Mouse (Mus musculus) adrenal gland, postnatal 4 days (tissue): ENCODE results near the gene Esp15. TPM values are rescaled to one million over a fixed set of nuclear protein-coding genes. Genes with fewer than 3 reads are reported as not detected.
"Not testable (repeated sequence)": the region's sequence is repeated elsewhere in the genome, so short reads cannot be mapped to it uniquely, and the experiment has no call there.

Experiments
- DNase-seq, 2 experiments: peaks; one replicate each; pipeline ENCODE4 v3.0.0; 2021 to 2022; ENCODE audit warnings: low spot score in 2 of 2, mixed read lengths in 2 of 2
- long read RNA-seq, 2 experiments: library from polyadenylated mRNA; stranded (forward); transcript quantifications; one replicate each; pipeline ENCODE4 v2.0.0; 2021
- total RNA-seq, 2 experiments: library from RNA; stranded (reverse); gene quantifications; 2 replicates each; pipeline ENCODE4 v1.2.3; 2021

Esp15 gene
- total RNA-seq = not detected
- long read RNA-seq, experiment 1 = 0 reads
- long read RNA-seq, experiment 2 = 0 reads

DNA sequence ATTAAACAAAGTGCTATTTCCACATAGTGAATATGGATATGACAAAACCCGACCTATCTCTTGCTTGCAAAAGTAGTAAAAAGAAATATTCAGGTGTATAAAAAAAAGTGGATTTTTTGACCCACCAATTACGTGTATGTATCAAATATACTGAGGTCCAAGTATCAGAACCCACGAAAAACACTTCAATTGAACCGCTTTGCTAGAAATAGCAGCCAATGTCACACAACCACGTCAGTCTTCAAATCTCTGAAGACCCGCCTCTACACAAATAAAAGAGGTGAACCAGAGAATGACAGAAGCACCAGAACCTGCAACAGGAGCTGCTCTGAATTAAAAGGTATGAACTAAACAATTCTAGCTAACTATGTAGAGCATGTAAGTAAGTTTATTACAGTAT is at the start of gene Esp15:
Gene Esp15 (plus strand): TSS at position 301 of the 400 bp plus-strand sequence.
- not testable (repeated sequence) for DNase-seq

GRCm38 (mm10) chr17:39591550-39591949 is 49.2 kb upstream of the Esp15 start:
- no peak for DNase-seq

Other genes starting within 250 kb of the Esp15 start
- gene Esp18, start 234.6 kb upstream of the Esp15 start, total RNA-seq = not detected
- gene Esp16, start 104.8 kb upstream of the Esp15 start, total RNA-seq = not detected